Mouse (Mus musculus) liver, postnatal 0 days (tissue): ENCODE results near the gene Hnf1b. TPM values are rescaled to one million over a fixed set of nuclear protein-coding genes. Genes with fewer than 3 reads are reported as not detected.

ENCODE experiments used
- ATAC-seq: fragments of 200-750 bp; cut with Nextera tagmentation; 2 replicates; pipeline ENCODE4 v1.8.0; 2017; ENCODE audit warnings: mild to moderate bottlenecking, moderate library complexity
- DNase-seq: peaks from one replicate; pipeline ENCODE4 v3.0.0-alpha.2; 2016
- H3K27ac ChIP-seq: fragments of 300-500 bp; sonication (generic); 2 replicates; pipeline ENCODE4 v1.5.1; 2014; ENCODE audit warnings: antibody characterized with exemption, moderate library complexity, mild to moderate bottlenecking, low read depth
- H3K27me3 ChIP-seq: fragments of 300-500 bp; sonication (generic); 2 replicates; pipeline ENCODE4 v1.6.1; 2014; ENCODE audit warnings: low read length, control low read depth, mixed read lengths; ENCODE audit not compliant: insufficient read depth
- H3K36me3 ChIP-seq: fragments of 300-500 bp; sonication (generic); replicated peaks from 2 replicates; pipeline ENCODE4 v1.6.1; 2014; ENCODE audit warnings: mild to moderate bottlenecking, control low read depth, low read length, moderate library complexity, mixed read lengths; ENCODE audit not compliant: insufficient read depth
- H3K4me1 ChIP-seq: fragments of 300-500 bp; sonication (generic); 2 replicates; pipeline ENCODE4 v1.6.1; 2014; ENCODE audit warnings: antibody characterized with exemption, mild to moderate bottlenecking, control low read depth; ENCODE audit not compliant: insufficient read depth
- H3K4me2 ChIP-seq: fragments of 300-500 bp; sonication (generic); 2 replicates; pipeline ENCODE4 v1.6.1; 2014; ENCODE audit warnings: low read depth, mild to moderate bottlenecking, low read length, moderate library complexity, mixed read lengths
- H3K4me3 ChIP-seq: fragments of 300-500 bp; sonication (generic); 2 replicates; pipeline ENCODE4 v1.5.1; 2014; ENCODE audit warnings: low read depth, low read length
- H3K9ac ChIP-seq: fragments of 300-500 bp; sonication (generic); replicated peaks from 2 replicates; pipeline ENCODE4 v1.6.1; 2014; ENCODE audit warnings: mild to moderate bottlenecking, moderate library complexity
- H3K9me3 ChIP-seq: fragments of 300-500 bp; sonication (generic); 2 replicates; pipeline ENCODE4 v1.6.1; 2016; ENCODE audit warnings: mild to moderate bottlenecking, control low read depth, low read length, mixed read lengths
- CTCF ChIP-seq: sonication (generic); IDR thresholded peaks from 2 replicates; pipeline ENCODE4 v1.5.1; 2016; ENCODE audit warnings: antibody characterized with exemption, low read depth
- EP300 ChIP-seq: IDR thresholded peaks from 2 replicates; pipeline ENCODE4 v1.6.1; 2016; ENCODE audit warnings: antibody characterized with exemption, low read depth, mild to moderate bottlenecking
- WGBS: fragments of 180-500 bp; shearing (Covaris S2); extraction: QIAGEN DNeasy Blood & Tissue Kit; methylation state at CpG from one replicate; pipeline ENCODE4 v1.1.7; 2014; ENCODE audit not compliant: insufficient replicate concordance; 5-methylcytosine and 5-hydroxymethylcytosine counted together
- polyA plus RNA-seq: library from polyadenylated mRNA; unstranded; fragments of >200 nt; fragmentation: Nextera tagmentation; extraction: Ambion mirVana; gene quantifications from 2 replicates; pipeline ENCODE4 v1.2.1, GENCODE M21; 2015

Hnf1b gene
- polyA plus RNA-seq, 1 experiment from 2014 or later = 4.9 TPM

DNA sequence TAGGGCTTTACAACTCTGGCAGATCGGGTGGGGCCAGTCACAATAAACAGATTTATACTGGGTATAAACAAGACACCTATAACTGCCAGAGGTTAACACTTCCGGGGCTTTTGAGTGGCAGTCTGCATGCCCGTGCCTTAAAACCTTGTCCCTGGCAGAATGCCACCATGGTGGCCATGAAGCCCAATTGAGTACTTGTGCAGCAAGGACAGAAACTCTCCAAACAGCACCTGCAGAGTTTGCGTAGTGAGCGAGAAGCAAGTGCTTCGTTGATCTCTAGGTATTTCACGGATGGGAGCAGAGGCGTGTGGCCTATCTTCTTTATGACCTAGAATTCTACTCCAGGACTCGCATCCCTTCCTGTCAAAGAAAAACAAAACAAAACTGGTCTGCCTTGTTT, 23.6 kb downstream of the Hnf1b start:
- Histone ChIP-seq H3K27ac (no peak overlapping the region), H3K36me3 (no peaks in the 10 kb centered on the region), H3K9ac (no peak overlapping the region), H3K27me3 (no peaks in the 10 kb centered on the region), H3K4me2 (no peak overlapping the region), H3K4me3 (no peak overlapping the region), H3K4me1 (peaks cover 18% of the 10 kb centered on the region), H3K9me3 (no peaks in the 10 kb centered on the region)
- ATAC-seq (no peak), DNase-seq (no peak)
- WGBS = 73% methylated on average over 9 of the region's 9 CpGs
- no peak for TF ChIP-seq CTCF
- no peak for TF ChIP-seq EP300

DNA sequence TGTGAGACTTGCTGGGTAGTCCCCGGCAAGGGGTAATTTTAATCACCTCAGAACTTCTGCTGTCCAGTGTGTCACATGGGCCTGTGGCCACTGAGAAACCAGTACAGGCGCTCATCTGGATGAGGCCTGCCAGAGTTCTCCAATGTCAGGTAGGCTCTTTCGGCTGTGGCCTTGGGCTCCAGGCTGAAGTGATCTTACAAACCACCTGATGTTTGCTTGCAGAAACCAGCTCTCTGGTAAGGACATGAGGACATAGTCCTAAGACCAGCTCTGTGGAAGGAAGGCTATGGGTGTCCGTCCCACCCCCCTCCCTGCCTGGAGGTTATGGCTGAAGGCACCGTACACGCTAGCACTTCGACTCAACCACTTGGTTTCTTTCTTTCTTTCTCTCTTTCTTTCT, 26.8 kb downstream of the Hnf1b start:
- no peak for TF ChIP-seq CTCF
- TF ChIP-seq EP300 = no peak
- ATAC-seq = no peak
- Histone ChIP-seq H3K9ac (no peak overlapping the region), H3K4me2 (no peak overlapping the region), H3K4me3 (no peak overlapping the region), H3K4me1 (peaks cover 25% of the 10 kb centered on the region), H3K27me3 (no peaks in the 10 kb centered on the region), H3K27ac (no peak overlapping the region), H3K36me3 (no peaks in the 10 kb centered on the region; the same call in 1 of the 2 replicates), H3K9me3 (no peaks in the 10 kb centered on the region)
- WGBS = 88% methylated on average over 7 of the region's 7 CpGs
- no peak for DNase-seq

DNA sequence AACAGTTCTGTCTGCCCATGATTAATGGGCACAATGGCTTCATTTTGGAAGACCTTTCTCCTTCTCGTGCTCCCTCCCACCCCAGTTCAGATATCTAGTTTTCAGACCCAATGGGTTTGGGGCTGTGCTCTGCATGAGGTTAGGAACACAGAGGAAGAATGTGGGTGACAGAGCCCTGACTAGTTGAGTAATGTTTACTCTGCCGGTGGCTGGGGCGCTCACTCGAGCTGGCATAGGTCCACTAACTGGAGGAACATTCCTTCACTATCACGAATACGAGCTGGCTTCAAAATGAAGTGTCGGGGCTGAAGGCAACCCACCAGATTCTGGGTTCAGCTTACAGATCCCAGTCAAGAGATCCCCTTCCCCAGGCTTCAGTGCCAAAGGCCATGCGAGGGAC, 27.9 kb downstream of the Hnf1b start:
- no peak for TF ChIP-seq EP300
- no peak for TF ChIP-seq CTCF
- peak; percentile 71 for ATAC-seq

DNA sequence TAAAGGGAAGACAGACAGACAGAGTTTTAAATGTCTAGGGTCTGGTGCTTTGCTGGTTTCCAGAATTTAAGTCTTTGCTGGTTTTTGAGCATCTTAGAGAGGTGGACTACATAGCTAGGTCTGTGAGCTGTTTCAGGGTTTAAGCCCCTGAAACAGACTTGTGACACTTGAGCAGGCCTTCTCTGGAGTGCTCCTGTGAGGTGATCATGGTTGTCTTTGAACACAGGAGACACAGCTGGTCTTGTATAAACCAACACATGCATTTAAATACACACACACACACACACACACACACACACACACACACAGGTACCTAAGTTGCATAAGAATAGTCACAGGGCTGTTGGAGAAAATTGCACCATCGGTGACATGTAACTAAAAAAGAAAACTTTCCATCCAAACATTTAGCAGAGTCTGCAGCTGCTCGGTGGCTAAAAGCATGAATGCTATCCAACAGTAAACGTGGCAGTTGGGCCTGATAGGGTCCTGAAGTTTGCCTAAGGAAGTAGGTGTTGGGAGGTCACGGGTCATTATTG, 28.6 kb downstream of the Hnf1b start:
- H3K4me1 ChIP-seq = peaks cover 25% of the 10 kb centered on the region
- no peaks in the 10 kb centered on the region for H3K27me3 ChIP-seq
- DNase-seq = peak; percentile 31
- H3K9ac ChIP-seq = no peak overlapping the region
- H3K36me3 ChIP-seq = no peaks in the 10 kb centered on the region; the same call in 1 of the 2 replicates
- peak overlapping the region; percentile 84 for H3K27ac ChIP-seq
- ATAC-seq = no peak
- 37% methylated on average over 4 of the region's 4 CpGs for WGBS
- no peak overlapping the region for H3K4me3 ChIP-seq
- no peak overlapping the region for H3K4me2 ChIP-seq
- H3K9me3 ChIP-seq = no peaks in the 10 kb centered on the region
- TF ChIP-seq CTCF (no peak), EP300 (no peak; the same call in 1 of the 2 replicates)

More for the DNA sequence above, 27.9 kb downstream of the Hnf1b start:
- DNase-seq = peak; percentile 53
- no peaks in the 10 kb centered on the region; the same call in 1 of the 2 replicates for H3K36me3 ChIP-seq
- H3K27me3 ChIP-seq = no peaks in the 10 kb centered on the region
- H3K4me1 ChIP-seq = peaks cover 24% of the 10 kb centered on the region
- H3K4me3 ChIP-seq = no peak overlapping the region
- WGBS = 60% methylated on average over 8 of the region's 8 CpGs
- H3K4me2 ChIP-seq = peak overlapping the region; percentile 29; the same call in 1 of the 2 replicates
- peak overlapping the region; percentile 84 for H3K27ac ChIP-seq
- no peak overlapping the region; the same call in 1 of the 2 replicates for H3K9ac ChIP-seq
- H3K9me3 ChIP-seq = no peaks in the 10 kb centered on the region

DNA sequence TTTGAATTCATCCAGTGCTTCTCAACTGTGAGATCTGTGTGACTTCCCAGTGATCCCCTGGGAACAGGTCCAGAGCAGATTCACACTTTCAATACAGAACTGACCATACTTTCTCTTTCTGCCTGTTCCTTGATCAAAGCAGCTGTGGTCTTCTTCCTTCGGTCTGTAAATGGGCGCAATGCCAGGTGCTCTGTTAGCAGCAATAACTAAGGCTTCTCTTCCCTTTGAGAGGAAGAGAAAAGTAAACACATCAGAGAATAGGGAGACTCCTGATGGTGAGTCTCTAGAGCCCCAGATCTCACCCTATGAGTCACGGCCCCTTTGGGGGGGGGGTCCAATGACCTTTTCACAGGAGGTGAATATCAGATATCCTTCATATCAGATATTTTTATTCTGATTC, 29.3 kb downstream of the Hnf1b start:
- H3K9me3 ChIP-seq = no peaks in the 10 kb centered on the region
- no peaks in the 10 kb centered on the region; the same call in 1 of the 2 replicates for H3K36me3 ChIP-seq
- WGBS = 65% methylated on average over 3 of the region's 3 CpGs
- H3K4me2 ChIP-seq = no peak overlapping the region
- TF ChIP-seq EP300 = no peak
- no peak for TF ChIP-seq CTCF
- H3K27ac ChIP-seq = no peak overlapping the region
- DNase-seq (no peak), ATAC-seq (no peak)
- H3K4me1 ChIP-seq = peaks cover 30% of the 10 kb centered on the region
- no peak overlapping the region for H3K9ac ChIP-seq
- no peaks in the 10 kb centered on the region for H3K27me3 ChIP-seq
- no peak overlapping the region for H3K4me3 ChIP-seq

DNA sequence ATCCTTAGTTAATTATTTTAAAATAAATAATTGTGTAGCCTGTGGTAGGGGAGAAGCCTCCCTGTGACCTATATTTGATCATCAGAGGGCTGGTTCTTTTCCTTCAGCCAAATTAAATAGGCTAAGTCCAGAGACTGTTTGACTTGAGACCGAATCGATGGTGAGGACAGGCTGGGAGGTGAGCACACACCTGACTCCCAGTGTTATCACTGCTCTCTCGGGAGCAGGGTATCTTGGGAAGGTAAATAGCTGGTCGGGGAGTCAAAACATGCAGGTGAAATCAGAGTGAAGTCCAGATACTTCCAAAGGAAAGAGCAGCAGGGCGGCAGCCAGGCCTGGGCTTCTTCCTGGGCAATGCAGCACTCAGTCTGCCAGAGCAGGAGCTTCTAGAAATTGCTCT, 31.6 kb downstream of the Hnf1b start:
- no peaks in the 10 kb centered on the region for H3K9me3 ChIP-seq
- TF ChIP-seq CTCF = no peak
- 0 out of 2 replicates have a peak, but pooled peaks have one; percentile 19 for TF ChIP-seq EP300
- ATAC-seq (peak; percentile 87), DNase-seq (peak; percentile 42)
- H3K4me3 ChIP-seq = no peak overlapping the region
- peak overlapping the region; percentile 68 for H3K27ac ChIP-seq
- H3K9ac ChIP-seq = no peak overlapping the region
- no peak overlapping the region for H3K4me2 ChIP-seq
- no peaks in the 10 kb centered on the region; the same call in 1 of the 2 replicates for H3K36me3 ChIP-seq
- 45% methylated on average over 5 of the region's 5 CpGs for WGBS
- H3K27me3 ChIP-seq = no peaks in the 10 kb centered on the region
- peaks cover 32% of the 10 kb centered on the region for H3K4me1 ChIP-seq

DNA sequence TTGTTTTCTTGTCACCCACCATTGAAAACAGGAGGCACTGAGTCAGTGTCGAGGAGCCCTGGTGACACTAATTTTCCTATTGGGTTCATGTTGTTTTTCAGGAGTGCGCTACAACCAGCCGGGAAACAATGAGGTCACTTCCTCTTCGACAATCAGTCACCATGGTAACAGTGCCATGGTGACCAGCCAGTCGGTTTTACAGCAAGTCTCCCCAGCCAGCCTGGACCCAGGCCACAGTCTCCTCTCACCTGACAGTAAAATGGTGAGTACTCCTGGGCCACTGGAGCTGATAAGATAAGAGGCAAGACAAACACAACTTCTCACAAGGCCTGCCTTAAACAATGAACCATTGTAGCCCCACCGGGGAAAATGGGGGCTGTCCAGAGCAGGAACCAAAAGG, 32.7 kb downstream of the Hnf1b start:
- H3K4me1 ChIP-seq = peaks cover 29% of the 10 kb centered on the region
- 17% methylated on average over 6 of the region's 6 CpGs for WGBS
- H3K9ac ChIP-seq = no peak overlapping the region
- no peaks in the 10 kb centered on the region; the same call in 1 of the 2 replicates for H3K36me3 ChIP-seq
- H3K27me3 ChIP-seq = no peaks in the 10 kb centered on the region
- H3K4me3 ChIP-seq = no peak overlapping the region
- ATAC-seq = no peak
- H3K9me3 ChIP-seq = no peaks in the 10 kb centered on the region
- H3K27ac ChIP-seq = peak overlapping the region; percentile 68
- peak; percentile 27 for DNase-seq
- no peak overlapping the region for H3K4me2 ChIP-seq
- TF ChIP-seq CTCF (no peak), EP300 (no peak)
